Mouse (Mus musculus) embryonic fibroblast, embryonic 13.5 days (primary cell): ENCODE results near the gene Prss28.

Experiments used
- CTCF ChIP-seq: IDR thresholded peaks from 2 replicates; pipeline ENCODE4 v1.5.1; 2011; ENCODE audit warnings: mild to moderate bottlenecking, control low read depth, low read length, moderate library complexity, borderline replicate concordance; ENCODE audit not compliant: insufficient read depth
- POLR2A ChIP-seq: IDR thresholded peaks from 2 replicates; pipeline ENCODE4 v1.6.1; 2011; ENCODE audit warnings: low read depth, mild to moderate bottlenecking, control low read depth, low read length, moderate library complexity

GRCm38 (mm10) chr17:25282133-25282532, 26.3 kb upstream of the Prss28 start:
- no peak for TF ChIP-seq CTCF
- no peak for TF ChIP-seq POLR2A
